Mouse (Mus musculus) intestine, embryonic 15.5 days (tissue): ENCODE data around the gene Tjp1. TPM values are rescaled to one million over a fixed set of nuclear protein-coding genes. Genes with fewer than 3 reads are reported as not detected.
A peak's percentile ranks its signal among the peaks of the same experiment; 100 is the strongest.

Source experiments
- ATAC-seq: fragments of 200-750 bp; cut with Nextera tagmentation; 2 replicates; pipeline ENCODE4 v1.8.0; 2017; ENCODE audit warnings: moderate TSS enrichment, moderate library complexity
- H3K27ac ChIP-seq: fragments of 300-500 bp; sonication (generic); 2 replicates; pipeline ENCODE4 v1.5.1; 2015; ENCODE audit warnings: mild to moderate bottlenecking, inconsistent platforms
- H3K27me3 ChIP-seq: fragments of 300-500 bp; sonication (generic); replicated peaks from 2 replicates; pipeline ENCODE4 v1.6.1; 2015; ENCODE audit warnings: inconsistent platforms
- H3K36me3 ChIP-seq: fragments of 300-500 bp; sonication (generic); 2 replicates; pipeline ENCODE4 v1.6.1; 2015; ENCODE audit warnings: inconsistent platforms
- H3K4me1 ChIP-seq: fragments of 300-500 bp; sonication (generic); replicated peaks from 2 replicates; pipeline ENCODE4 v1.6.1; 2015; ENCODE audit warnings: inconsistent platforms
- H3K4me2 ChIP-seq: fragments of 300-500 bp; sonication (generic); replicated peaks from 2 replicates; pipeline ENCODE4 v1.6.1; 2015; ENCODE audit warnings: mild to moderate bottlenecking, inconsistent platforms
- H3K4me3 ChIP-seq: fragments of 300-500 bp; sonication (generic); replicated peaks from 2 replicates; pipeline ENCODE4 v1.5.1; 2015; ENCODE audit warnings: inconsistent platforms
- H3K9ac ChIP-seq: fragments of 300-500 bp; sonication (generic); 2 replicates; pipeline ENCODE4 v1.6.1; 2015; ENCODE audit warnings: inconsistent platforms
- H3K9me3 ChIP-seq: fragments of 300-500 bp; sonication (generic); 2 replicates; pipeline ENCODE4 v1.6.1; 2016; ENCODE audit warnings: inconsistent platforms
- WGBS: fragments of 180-500 bp; shearing (Covaris S2); methylation state at CpG from one replicate; pipeline ENCODE4 v1.1.7; 2015; 5-methylcytosine and 5-hydroxymethylcytosine counted together
- polyA plus RNA-seq: library from polyadenylated mRNA; unstranded; fragments of >200 nt; fragmentation: Nextera tagmentation; extraction: Ambion mirVana; gene quantifications from 2 replicates; pipeline ENCODE4 v1.2.1, GENCODE M21; 2015

The Tjp1 gene
- polyA plus RNA-seq, 1 experiment from 2014 or later: 26.4 TPM

DNA sequence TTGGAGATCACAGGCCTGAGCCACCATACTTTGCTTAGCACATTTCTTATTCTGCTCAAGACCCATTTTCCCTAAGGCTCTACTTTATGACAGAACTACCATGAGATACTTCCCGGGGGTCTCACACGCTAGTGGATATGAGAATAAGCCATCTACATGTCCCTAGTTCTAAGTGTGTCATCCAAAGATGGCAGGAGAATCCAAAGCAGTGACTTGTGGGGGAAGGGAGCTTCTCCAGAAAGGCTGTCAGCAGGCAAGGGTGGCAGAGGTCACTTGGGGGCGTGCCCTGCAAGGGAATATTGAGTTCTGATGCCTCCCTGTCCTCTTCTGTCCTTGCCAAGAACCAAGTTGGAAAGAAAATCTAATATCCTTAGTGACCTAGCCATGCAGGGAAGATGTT is 150.1 kb downstream of the Tjp1 start:
- H3K27me3 ChIP-seq: no peaks in the 10 kb centered on the region
- no peak overlapping the region for H3K4me2 ChIP-seq
- H3K4me1 ChIP-seq: 0 out of 2 replicates have a peak, but pooled peaks cover 3% of the 10 kb centered on the region
- no peak overlapping the region for H3K4me3 ChIP-seq
- ATAC-seq: no peak
- 86% methylated on average over 3 of the region's 3 CpGs for WGBS
- H3K36me3 ChIP-seq: no peaks in the 10 kb centered on the region
- H3K9ac ChIP-seq: no peak overlapping the region
- H3K27ac ChIP-seq: no peak overlapping the region
- H3K9me3 ChIP-seq: no peaks in the 10 kb centered on the region

DNA sequence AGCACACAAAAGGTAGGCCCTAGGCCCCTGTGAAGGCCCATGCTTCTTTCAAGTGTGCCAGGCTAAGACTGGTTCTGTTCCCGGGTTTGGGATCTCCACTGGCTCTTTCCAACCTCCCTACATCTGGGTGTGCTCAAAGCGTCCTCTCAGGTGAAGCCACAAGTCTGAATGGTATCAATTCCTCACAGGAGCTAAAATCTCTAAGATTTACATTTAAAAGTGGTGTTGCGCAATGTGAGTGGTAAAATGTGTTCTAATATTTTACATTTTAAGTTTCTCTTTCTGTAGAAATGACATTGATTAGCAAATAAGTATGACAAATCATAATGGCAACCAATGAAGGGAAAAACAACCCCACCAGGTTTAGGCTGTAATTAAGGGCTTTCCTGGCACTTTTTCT is 152.0 kb downstream of the Tjp1 start:
- H3K9me3 ChIP-seq: no peaks in the 10 kb centered on the region
- H3K4me2 ChIP-seq: no peak overlapping the region
- no peak overlapping the region for H3K9ac ChIP-seq
- H3K27ac ChIP-seq: no peak overlapping the region
- 87% methylated on average over 3 of the region's 3 CpGs for WGBS
- no peaks in the 10 kb centered on the region for H3K27me3 ChIP-seq
- 0 out of 2 replicates have a peak, but pooled peaks cover 3% of the 10 kb centered on the region for H3K4me1 ChIP-seq
- no peak for ATAC-seq
- no peak overlapping the region for H3K4me3 ChIP-seq
- no peaks in the 10 kb centered on the region for H3K36me3 ChIP-seq

DNA sequence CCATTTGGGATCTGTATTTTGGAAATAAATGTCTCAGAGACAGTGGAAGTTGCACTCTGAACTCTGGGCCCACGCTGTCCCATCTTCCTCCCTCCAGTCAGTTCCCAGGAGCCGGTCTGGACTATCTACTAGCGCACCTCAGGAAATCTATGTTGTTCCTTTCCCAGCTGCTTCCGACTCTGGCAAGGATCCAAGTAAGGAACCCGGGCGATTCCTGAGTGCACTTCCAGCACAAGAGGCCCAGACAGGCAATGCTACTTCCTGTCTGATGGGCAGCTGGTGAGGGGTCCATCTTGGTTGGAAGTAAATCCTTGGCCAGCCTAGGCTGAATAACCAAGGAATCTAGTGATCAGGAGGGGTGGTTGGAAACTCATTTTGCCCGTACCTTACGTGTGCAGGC is 152.4 kb downstream of the Tjp1 start:
- H3K4me3 ChIP-seq: no peak overlapping the region
- no peak for ATAC-seq
- no peaks in the 10 kb centered on the region for H3K27me3 ChIP-seq
- H3K9ac ChIP-seq: no peak overlapping the region
- 40% methylated on average over 8 of the region's 8 CpGs for WGBS
- H3K9me3 ChIP-seq: no peaks in the 10 kb centered on the region
- 0 out of 2 replicates have a peak, but pooled peaks cover 3% of the 10 kb centered on the region for H3K4me1 ChIP-seq
- no peak overlapping the region for H3K4me2 ChIP-seq
- no peaks in the 10 kb centered on the region for H3K36me3 ChIP-seq
- no peak overlapping the region for H3K27ac ChIP-seq

DNA sequence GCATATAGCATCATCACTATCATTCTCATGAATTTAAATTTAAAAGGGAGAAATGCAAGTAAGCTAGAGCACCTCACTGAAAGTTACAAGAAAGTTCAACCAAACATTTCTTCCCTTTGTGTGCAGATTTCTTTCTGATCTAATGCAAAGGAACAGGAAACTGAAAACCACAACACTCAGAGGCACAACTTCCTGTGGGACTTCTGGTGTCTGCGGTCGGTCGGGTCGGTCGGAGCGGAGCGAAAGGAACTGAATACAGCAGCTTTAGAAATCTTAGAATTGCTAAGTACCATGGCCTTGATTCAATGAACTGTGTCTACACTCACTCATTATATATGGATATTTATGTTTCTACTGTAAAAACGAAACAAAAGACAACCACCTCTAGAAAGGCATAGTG is 154.2 kb downstream of the Tjp1 start:
- Histone ChIP-seq H3K36me3 (no peaks in the 10 kb centered on the region), H3K27ac (no peak overlapping the region), H3K9me3 (no peaks in the 10 kb centered on the region), H3K9ac (no peak overlapping the region), H3K4me1 (peaks cover 9% of the 10 kb centered on the region; the same call in 1 of the 2 replicates), H3K4me3 (no peak overlapping the region), H3K4me2 (no peak overlapping the region), H3K27me3 (no peaks in the 10 kb centered on the region)
- ATAC-seq: no peak
- 83% methylated on average over 8 of the region's 8 CpGs for WGBS

DNA sequence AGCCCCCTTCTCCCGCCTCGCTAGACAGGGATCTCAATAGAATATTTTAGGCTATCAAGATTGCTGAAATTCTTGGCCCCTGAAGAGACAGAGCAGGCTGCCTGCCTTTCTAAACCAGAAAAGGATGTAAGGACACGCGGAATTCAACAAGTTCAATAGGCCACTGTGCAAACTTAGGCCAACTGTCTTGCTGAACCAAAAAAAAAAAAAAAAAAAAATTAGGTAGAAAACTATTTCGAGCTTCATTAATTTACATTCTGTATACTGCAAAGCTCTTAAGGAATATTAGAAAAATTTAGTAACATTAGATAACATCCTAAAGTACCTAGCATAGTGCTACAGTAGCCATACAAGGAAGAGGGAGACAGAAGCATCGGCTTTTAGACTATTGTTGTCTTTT is 155.8 kb downstream of the Tjp1 start:
- peak overlapping the region; percentile 83 for H3K4me3 ChIP-seq
- ATAC-seq: no peak

DNA sequence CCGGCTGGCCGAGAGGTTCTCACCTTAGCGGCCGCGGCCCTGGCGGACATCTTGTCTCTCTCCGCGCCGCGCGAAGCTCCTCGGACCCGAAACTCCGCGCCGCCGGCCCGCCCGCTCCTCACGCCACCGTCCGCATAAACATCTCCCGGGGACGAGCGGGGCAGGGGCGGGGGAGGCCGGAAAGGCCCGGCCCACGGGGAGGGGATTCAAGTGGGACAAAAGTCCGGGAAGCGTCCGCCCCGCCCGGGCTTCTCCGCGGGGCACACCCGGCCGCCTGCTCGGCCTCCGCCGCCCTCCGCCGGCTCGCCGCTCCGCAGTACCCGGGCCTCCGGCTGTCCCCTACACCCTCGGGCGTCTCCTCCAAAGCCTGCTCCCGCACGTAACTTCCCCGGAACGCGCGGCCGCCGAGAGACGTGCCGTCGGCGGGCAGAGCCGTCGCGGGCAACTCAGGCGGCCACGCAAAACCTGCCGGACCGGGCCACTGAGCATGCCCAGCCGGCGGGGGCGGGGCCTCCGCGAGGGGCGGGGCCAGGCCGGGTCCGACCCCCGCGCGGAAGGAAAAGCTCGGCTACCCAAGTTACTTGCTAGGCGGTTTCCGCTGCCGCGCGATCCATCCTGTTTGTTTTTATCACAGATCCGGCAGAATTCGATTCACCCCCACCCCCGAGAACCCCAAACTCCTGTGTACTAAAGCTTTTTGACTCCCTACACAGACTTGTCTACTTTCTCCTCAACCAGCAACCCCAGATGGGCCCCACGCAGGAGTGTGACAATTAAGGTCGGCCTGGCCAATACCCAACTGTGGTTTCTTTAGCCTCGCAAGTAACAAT is 156.6 kb downstream of the Tjp1 start:
- Histone ChIP-seq H3K4me3 (peak overlapping the region; percentile 83), H3K27me3 (no peaks in the 10 kb centered on the region), H3K4me2 (peak overlapping the region; percentile 56), H3K9me3 (no peaks in the 10 kb centered on the region), H3K4me1 (peaks cover 18% of the 10 kb centered on the region; the same call in 1 of the 2 replicates), H3K27ac (peak overlapping the region; percentile 98), H3K36me3 (no peaks in the 10 kb centered on the region), H3K9ac (peak overlapping the region; percentile 88)
- under 1% methylated on average over 81 of the region's 92 CpGs for WGBS
- peak; percentile 95 for ATAC-seq

More for the DNA sequence above, 155.8 kb downstream of the Tjp1 start:
- Histone ChIP-seq H3K9me3 (no peaks in the 10 kb centered on the region), H3K4me2 (peak overlapping the region; percentile 56), H3K4me1 (peaks cover 16% of the 10 kb centered on the region; the same call in 1 of the 2 replicates), H3K9ac (peak overlapping the region; percentile 88; the same call in 1 of the 2 replicates), H3K36me3 (no peaks in the 10 kb centered on the region), H3K27ac (peak overlapping the region; percentile 98), H3K27me3 (no peaks in the 10 kb centered on the region)
- 44% methylated on average over 6 of the region's 6 CpGs for WGBS

DNA sequence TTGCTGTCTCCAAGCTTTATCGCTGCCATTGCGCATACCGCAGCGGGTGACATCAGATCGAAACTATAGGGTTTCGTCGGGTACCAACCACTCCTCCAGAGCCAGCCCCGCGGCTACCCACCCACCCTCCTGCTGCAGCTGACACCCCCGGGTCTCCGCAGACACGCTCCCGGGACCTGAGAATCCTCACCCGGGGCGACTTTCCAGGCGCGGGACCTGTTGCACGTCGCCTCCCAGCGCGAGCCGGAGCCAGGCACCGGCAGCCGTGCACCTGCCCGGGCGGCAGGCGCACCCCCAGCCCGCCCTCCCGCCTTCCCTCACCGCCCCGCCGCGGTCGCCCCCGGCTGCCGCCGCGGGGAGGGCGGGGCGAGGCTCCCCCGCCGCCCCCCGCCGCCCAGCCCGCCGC is 157.2 kb downstream of the Tjp1 start:
- WGBS: under 1% methylated on average over 42 of the region's 46 CpGs
- H3K9ac ChIP-seq: peak overlapping the region; percentile 88
- peak overlapping the region; percentile 98 for H3K27ac ChIP-seq
- no peaks in the 10 kb centered on the region for H3K36me3 ChIP-seq
- H3K4me1 ChIP-seq: peaks cover 17% of the 10 kb centered on the region; the same call in 1 of the 2 replicates
- H3K4me2 ChIP-seq: peak overlapping the region; percentile 56
- peak; percentile 44 for ATAC-seq
- H3K4me3 ChIP-seq: peak overlapping the region; percentile 83
- H3K9me3 ChIP-seq: no peaks in the 10 kb centered on the region
- no peaks in the 10 kb centered on the region for H3K27me3 ChIP-seq

DNA sequence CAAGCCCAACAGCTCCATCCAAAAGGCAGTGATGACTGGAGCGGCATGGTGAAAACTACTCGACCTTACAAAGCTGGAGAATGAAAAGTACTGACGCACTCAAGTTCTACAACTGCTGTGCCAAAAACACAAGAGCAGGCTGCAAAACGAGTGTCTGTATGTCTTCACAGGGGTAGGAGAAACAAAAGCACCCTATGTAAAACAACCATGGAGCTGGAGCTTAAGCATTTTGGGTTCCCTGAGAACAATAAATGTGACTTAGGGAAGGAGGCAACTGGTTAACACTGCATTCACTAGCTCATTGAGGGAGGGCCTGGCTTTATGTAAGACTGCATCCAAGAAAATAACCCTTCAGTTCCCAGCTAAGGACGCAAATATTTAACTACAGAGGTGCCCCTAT is 158.5 kb downstream of the Tjp1 start:
- peak overlapping the region; percentile 31 for H3K4me3 ChIP-seq
- H3K27me3 ChIP-seq: no peaks in the 10 kb centered on the region
- no peaks in the 10 kb centered on the region for H3K36me3 ChIP-seq
- peaks cover 14% of the 10 kb centered on the region; the same call in 1 of the 2 replicates for H3K4me1 ChIP-seq
- no peak for ATAC-seq
- no peaks in the 10 kb centered on the region for H3K9me3 ChIP-seq
- H3K27ac ChIP-seq: 0 out of 2 replicates have a peak overlapping the region, but pooled peaks have one; percentile 17
- H3K4me2 ChIP-seq: peak overlapping the region; percentile 51
- 7% methylated on average over 5 of the region's 5 CpGs for WGBS
- H3K9ac ChIP-seq: peak overlapping the region; percentile 1

DNA sequence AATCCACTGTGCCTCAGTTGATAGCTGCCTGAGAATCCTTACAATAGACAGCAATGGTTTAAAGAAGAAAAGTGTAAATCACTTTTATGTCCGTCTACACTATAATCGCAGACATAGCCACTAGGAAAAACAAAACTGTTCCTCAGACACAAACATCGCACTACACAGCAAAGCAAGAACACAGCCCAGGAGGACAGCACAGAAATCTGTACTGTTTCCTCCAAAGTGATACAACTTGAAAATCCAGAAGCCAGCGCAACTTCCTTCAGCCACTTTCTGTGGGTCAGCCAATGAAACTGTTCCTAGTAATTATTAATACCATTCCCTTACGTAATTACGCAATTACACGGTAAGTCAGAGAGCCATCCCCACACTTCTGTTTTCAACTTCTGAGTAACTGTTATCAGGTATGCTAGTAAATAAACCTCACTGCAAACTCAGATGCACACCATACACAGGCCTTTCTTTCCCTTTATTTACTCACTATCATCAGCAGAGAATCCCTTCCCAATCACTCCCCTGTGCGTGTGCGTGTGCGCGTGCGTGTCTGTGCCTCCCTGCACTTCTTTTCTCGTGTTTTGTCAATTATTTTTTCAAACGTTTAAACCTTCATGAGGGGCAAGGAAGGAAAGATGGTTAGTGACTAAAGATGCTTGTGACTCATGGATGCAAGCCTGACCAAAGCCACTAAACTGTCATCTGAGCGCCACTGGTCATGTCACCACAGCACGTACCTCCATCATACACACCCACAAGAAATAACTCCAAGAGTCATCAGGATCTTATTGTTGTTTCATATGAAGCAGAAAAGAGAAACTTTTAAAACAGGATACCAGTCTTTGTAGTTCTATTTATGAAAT is 160.0 kb downstream of the Tjp1 start:
- 58% methylated on average over 16 of the region's 16 CpGs for WGBS
- Histone ChIP-seq H3K27ac (no peak overlapping the region), H3K4me3 (no peak overlapping the region), H3K27me3 (no peaks in the 10 kb centered on the region), H3K4me2 (peak overlapping the region; percentile 22; the same call in 1 of the 2 replicates), H3K36me3 (no peaks in the 10 kb centered on the region), H3K9ac (no peak overlapping the region), H3K9me3 (no peaks in the 10 kb centered on the region), H3K4me1 (peaks cover 17% of the 10 kb centered on the region; the same call in 1 of the 2 replicates)
- ATAC-seq: no peak

DNA sequence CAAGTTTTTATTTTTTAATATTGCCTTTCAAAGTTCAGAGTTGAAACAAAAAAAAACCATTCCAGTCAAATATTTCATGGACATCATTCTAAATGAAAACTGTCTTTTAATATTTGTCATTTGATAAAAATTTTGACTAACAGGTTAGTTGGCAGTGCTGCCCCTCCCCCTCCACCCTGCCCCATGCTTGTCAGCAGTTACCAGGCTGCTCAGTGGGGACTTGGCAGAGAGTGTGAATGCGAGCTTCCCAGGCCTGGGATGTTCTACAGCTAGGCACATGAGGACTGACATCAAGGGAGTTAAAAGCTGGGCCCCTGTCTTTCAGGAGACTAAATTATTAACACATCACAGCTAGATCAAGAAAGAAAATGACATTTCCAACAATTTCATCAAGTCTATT is 161.4 kb downstream of the Tjp1 start:
- H3K27me3 ChIP-seq: no peaks in the 10 kb centered on the region
- no peak overlapping the region for H3K9ac ChIP-seq
- 28% methylated on average over 1 of the region's 1 CpGs for WGBS
- no peak for ATAC-seq
- H3K4me1 ChIP-seq: peaks cover 20% of the 10 kb centered on the region; the same call in 1 of the 2 replicates
- H3K27ac ChIP-seq: no peak overlapping the region
- no peaks in the 10 kb centered on the region for H3K36me3 ChIP-seq
- H3K9me3 ChIP-seq: no peaks in the 10 kb centered on the region
- H3K4me3 ChIP-seq: no peak overlapping the region
- H3K4me2 ChIP-seq: no peak overlapping the region

DNA sequence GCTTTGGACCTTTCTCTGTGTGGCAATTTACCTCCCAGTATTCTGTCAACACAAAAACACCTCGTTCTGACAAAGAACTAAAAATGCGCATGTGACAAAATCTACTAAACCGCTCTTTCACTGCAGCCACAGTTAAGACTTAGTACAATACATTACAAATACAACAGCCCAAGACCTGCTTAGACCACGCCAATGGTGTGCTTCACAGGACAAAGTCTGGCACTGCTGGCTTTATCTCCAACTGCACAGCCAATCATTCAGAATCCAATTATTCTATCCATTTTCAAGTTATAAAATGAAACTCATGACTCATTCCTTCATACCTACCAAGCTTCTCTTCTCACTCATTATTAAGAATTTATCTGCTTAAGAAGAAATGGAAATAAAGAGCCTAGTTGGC is 162.0 kb downstream of the Tjp1 start:
- no peak overlapping the region for H3K27ac ChIP-seq
- no peak overlapping the region for H3K9ac ChIP-seq
- H3K9me3 ChIP-seq: no peaks in the 10 kb centered on the region
- WGBS: 83% methylated on average over 4 of the region's 4 CpGs
- no peaks in the 10 kb centered on the region for H3K27me3 ChIP-seq
- peak; percentile 52; the same call in 1 of the 2 replicates for ATAC-seq
- H3K4me3 ChIP-seq: no peak overlapping the region
- H3K4me2 ChIP-seq: no peak overlapping the region
- peaks cover 20% of the 10 kb centered on the region; the same call in 1 of the 2 replicates for H3K4me1 ChIP-seq
- no peaks in the 10 kb centered on the region for H3K36me3 ChIP-seq

DNA sequence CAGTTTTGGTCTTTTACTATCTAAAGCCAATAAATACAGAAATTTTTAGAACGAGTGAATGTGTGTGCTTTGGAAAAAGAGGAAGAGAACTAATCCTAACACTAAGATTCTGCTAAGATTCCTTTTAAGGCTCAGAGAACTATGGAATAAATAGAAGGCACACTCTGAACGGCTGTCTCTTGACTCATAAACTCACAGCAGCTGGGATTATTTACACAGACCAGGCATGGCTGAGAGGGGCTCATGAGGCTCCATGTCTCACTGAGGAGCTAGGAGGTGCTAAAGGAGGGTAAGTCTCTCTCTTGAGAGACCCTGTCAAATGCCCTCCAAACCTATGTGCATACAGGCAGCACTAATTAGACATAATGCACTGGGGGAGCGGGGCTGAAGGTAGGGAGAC is 167.3 kb downstream of the Tjp1 start:
- Histone ChIP-seq H3K4me1 (peaks cover 31% of the 10 kb centered on the region), H3K4me3 (no peak overlapping the region), H3K4me2 (no peak overlapping the region), H3K27me3 (no peaks in the 10 kb centered on the region), H3K27ac (0 out of 2 replicates have a peak overlapping the region, but pooled peaks have one; percentile 32), H3K9me3 (no peaks in the 10 kb centered on the region), H3K36me3 (no peaks in the 10 kb centered on the region), H3K9ac (no peak overlapping the region)
- WGBS: 36% methylated on average over 3 of the region's 3 CpGs
- peak; percentile 56; the same call in 1 of the 2 replicates for ATAC-seq
